Mouse (Mus musculus) cortical plate, adult 2 months (tissue): Measurements from ENCODE around the gene Frmd4a. TPM values are rescaled to one million over a fixed set of nuclear protein-coding genes. Genes with fewer than 3 reads are reported as not detected.

Experiments
- H3K27ac ChIP-seq: fragments of 200-500 bp; 2 replicates; pipeline ENCODE4 v1.5.1; 2012; ENCODE audit warnings: low read length, control low read depth, inconsistent platforms; ENCODE audit not compliant: insufficient read depth
- H3K4me1 ChIP-seq: fragments of 200-500 bp; 2 replicates; pipeline ENCODE4 v1.6.1; 2011; ENCODE audit warnings: low read length; ENCODE audit not compliant: control insufficient read depth, insufficient read depth
- H3K4me3 ChIP-seq: fragments of 200-500 bp; 2 replicates; pipeline ENCODE4 v1.5.1; 2011; ENCODE audit warnings: mild to moderate bottlenecking, low read length, control low read depth; ENCODE audit not compliant: insufficient read depth
- CTCF ChIP-seq: fragments of 200-500 bp; IDR thresholded peaks from 2 replicates; pipeline ENCODE4 v1.5.1; 2011; ENCODE audit warnings: mild to moderate bottlenecking, control low read depth, low read length; ENCODE audit not compliant: insufficient read depth; ENCODE audit errors: extremely low read depth
- POLR2A ChIP-seq: fragments of 200-500 bp; IDR thresholded peaks from 2 replicates; pipeline ENCODE4 v1.6.1; 2011; ENCODE audit warnings: mild to moderate bottlenecking, low read length, control low read depth; ENCODE audit not compliant: insufficient read depth; ENCODE audit errors: extremely low read depth
- polyA plus RNA-seq: library from polyadenylated mRNA; depleted of rRNA; stranded (reverse); fragments of >200 nt; gene quantifications from 2 replicates; pipeline ENCODE4 v1.2.3, GENCODE M21; 2012

Gene Frmd4a
- polyA plus RNA-seq, 1 experiment: 33.9 TPM

DNA sequence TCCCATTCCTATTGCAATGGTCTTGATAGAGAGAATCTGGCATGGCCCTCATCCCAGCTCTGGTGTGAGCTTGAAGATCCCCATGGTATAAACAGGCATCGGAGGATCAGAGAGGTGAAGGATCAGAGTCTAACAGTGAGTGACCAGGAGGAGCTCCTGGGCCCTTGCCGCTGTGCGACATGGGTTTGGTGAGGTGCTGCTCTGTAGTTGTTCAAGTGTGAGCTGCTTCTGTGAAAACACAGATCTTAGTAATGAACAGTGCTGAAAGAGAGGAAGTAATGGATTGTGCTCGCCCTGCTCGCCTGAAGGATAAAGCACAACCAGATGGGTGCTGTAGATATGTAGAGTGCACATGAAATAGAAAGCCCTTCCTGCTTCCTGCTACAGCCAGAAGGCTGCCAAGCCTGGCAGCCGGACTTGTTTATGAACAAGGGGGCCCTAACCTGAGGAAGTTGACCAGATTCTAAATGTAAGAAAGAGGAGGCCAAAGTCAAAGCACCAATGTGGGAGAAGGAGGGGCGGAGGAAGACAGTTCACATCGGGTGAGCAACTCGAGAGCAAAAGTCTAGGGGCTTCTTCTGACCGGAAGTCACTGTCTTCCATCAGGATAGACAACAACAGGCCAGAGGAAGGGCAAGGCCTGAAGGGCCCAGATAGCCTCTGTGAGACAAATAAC is 552.8 kb downstream of the Frmd4a start:
- H3K4me1 ChIP-seq: peaks cover 2% of the 10 kb centered on the region; the same call in 1 of the 2 replicates
- H3K4me3 ChIP-seq: no peak overlapping the region
- TF ChIP-seq POLR2A (no peak), CTCF (no peak)
- H3K27ac ChIP-seq: 0 out of 2 replicates have a peak overlapping the region, but pooled peaks have one; percentile 29

DNA sequence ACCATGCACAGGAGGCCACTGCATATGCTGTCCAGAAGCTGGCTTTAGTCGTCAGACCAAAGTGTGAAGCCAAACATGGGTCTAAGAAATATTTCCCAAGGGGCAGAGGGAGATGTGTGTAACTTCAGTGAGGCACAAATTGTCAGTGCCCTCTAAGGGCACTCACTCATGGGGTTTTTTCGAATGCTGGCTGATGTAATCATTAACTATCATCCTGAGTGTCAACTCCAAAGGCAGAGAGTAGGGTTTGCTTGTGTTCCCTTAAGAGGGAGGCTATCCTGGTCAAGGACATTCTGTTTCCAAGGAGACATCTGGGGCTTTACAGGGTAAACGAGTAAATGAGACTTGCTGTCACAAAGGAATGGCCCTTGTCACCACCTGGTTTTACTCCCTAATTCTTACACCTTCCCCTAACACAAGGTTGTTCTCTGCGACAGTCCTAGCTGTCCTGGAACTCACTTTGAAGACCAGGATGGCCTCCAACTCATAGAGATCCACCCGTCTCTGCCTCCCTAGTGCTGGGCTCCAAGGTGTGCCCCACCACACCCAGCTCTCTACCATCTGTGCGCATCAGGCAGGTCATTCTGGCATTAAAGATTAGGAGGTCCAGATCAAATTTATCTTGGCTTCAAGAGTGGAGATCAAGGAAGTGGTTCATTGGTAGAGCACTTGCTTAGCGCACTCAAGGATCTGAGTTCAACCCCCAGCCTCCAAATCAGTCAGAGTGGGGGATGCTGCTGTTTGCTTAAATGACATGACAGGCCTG is 555.2 kb downstream of the Frmd4a start:
- Histone ChIP-seq H3K27ac (no peak overlapping the region), H3K4me3 (no peak overlapping the region), H3K4me1 (peaks cover 2% of the 10 kb centered on the region; the same call in 1 of the 2 replicates)
- TF ChIP-seq POLR2A (no peak), CTCF (no peak)

DNA sequence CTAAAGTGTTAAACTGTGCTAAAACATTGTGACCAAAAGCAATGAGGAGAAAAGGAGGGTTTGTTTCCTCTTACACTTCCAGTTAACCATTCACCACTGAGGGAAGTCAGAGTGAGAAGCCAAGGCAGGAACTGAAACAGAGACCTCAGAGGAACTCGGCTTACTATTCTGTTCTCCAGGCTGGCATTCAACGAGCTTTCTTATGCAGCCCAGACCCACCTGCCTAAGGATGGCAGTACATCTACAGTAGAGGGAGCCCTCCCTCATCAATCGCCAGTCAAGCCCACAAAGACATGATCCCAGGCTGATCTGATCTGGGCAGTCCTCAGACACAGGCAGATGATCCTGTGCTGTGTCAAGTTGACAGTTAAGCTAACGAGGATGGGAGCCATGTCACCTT is 555.9 kb downstream of the Frmd4a start:
- Histone ChIP-seq H3K4me1 (peaks cover 2% of the 10 kb centered on the region; the same call in 1 of the 2 replicates), H3K27ac (no peak overlapping the region), H3K4me3 (no peak overlapping the region)
- TF ChIP-seq POLR2A (no peak), CTCF (no peak)

DNA sequence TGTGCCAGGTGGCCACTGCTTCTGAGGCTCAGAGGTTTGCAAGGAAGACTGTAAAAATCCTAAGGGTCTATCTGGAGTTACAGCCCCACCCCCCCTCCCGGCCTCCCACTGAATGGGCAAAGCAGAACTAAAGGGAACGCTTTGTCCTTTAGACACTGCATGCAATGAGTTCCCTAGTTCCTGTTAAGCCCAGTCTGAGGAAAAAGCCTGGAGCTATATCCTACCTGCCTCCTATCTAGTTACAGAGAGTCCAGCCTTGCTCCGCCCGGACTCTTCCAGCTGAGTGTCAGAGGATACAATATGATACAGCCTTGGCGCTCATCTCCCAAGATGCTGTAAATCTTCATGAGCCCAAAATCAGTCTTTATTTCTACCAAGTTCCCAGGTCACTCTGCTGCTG is 556.7 kb downstream of the Frmd4a start:
- H3K27ac ChIP-seq: no peak overlapping the region
- H3K4me3 ChIP-seq: no peak overlapping the region
- TF ChIP-seq POLR2A (no peak), CTCF (no peak)
- H3K4me1 ChIP-seq: no peaks in the 10 kb centered on the region; the same call in 1 of the 2 replicates

DNA sequence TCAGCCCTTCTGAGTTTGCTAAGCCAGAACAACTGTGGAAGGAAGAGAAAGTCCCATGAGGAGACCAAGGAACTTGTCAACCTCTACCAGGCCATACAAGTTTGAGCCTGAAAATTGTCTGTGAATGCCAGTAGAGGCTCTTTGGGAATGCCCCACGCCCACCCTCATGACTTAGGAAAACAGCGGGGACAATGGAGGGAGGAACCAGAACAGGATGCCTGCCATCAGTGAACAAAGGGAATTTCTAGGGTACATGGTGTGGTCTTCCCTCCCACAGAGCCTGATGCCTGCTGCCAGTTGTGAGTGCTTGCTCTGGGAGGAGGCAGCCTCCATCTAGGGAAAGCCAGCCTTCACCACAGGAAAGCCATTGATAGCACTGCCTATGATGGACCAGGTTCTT is 557.6 kb downstream of the Frmd4a start:
- H3K27ac ChIP-seq: no peak overlapping the region
- no peak for TF ChIP-seq POLR2A
- TF ChIP-seq CTCF: no peak
- no peaks in the 10 kb centered on the region; the same call in 1 of the 2 replicates for H3K4me1 ChIP-seq
- no peak overlapping the region for H3K4me3 ChIP-seq

DNA sequence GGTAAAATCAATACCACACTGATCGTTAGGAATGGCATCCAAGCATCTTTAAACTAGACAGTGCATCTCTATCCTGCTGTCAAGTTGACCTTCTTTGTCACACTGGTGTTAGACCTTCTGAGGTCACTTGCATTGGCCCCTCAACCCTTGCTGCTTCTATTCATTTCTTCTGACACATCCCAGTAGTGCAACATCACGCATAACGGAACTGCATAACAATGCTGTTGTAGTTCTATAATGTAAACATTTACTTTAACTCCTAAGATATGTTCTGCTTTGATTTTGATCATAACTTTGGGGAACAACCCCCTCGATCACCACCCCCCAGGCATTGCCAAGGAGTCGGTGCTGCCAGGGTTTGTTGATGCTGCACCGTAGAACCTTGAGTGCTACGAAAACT is 558.5 kb downstream of the Frmd4a start:
- Histone ChIP-seq H3K4me1 (peaks cover 1% of the 10 kb centered on the region; the same call in 1 of the 2 replicates), H3K27ac (no peak overlapping the region), H3K4me3 (no peak overlapping the region)
- TF ChIP-seq POLR2A (no peak), CTCF (no peak)

DNA sequence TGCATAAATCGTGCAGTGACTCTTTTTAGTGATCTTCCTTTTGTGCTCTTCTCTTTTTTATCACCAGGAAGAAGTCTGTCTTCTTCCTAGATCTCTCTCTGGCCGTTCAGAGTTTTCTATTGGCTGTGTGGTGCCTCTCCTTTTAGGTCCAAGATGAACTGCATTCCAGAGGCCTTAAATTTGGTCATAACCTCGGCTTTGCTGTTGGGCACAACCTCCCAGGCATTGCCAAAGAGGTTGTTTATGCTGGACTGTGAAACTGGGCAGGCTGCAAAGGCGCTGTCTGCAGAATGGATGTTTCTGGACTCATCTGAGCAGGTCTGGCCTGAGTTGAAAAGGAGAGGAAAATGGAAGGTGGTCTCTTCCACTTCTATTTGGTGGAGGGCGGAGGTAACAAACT is 560.8 kb downstream of the Frmd4a start:
- peaks cover 1% of the 10 kb centered on the region; the same call in 1 of the 2 replicates for H3K4me1 ChIP-seq
- no peak overlapping the region for H3K27ac ChIP-seq
- H3K4me3 ChIP-seq: no peak overlapping the region
- TF ChIP-seq CTCF: no peak
- TF ChIP-seq POLR2A: no peak

DNA sequence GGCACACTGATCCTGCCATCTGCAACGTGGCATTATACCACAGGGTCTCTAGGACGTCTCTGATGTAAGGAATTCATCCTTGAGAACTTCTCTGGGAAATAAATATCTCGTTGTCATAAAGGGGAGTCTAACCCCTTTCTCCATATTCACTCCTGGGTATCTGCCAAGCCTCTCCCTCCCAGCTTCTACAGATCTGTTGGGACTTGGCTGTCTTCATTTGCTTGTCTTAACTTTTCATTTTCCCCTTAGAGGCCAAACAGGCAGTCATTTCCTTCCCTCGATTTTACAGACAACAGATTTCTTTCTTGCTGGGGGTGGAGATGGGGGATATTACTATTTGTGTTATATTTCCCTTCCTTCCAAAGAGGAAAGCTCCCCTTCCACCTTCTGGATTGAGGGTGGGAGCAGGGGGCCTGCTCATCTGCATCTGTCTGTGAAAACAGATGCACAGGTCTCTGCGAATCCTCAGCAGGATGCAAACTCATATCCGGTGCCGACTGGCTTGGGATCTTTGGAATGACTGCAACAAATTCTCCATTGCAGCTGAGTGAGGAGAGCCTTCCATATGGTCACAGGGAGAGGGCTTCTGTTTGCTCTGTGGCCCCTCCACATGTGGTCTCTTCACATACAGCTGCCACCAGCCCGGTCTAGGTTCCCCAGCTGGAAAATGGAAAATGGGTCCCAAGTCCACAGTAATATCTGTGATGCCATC is 562.0 kb downstream of the Frmd4a start:
- H3K27ac ChIP-seq: no peak overlapping the region
- peaks cover 1% of the 10 kb centered on the region; the same call in 1 of the 2 replicates for H3K4me1 ChIP-seq
- H3K4me3 ChIP-seq: no peak overlapping the region
- TF ChIP-seq CTCF (no peak), POLR2A (no peak)

DNA sequence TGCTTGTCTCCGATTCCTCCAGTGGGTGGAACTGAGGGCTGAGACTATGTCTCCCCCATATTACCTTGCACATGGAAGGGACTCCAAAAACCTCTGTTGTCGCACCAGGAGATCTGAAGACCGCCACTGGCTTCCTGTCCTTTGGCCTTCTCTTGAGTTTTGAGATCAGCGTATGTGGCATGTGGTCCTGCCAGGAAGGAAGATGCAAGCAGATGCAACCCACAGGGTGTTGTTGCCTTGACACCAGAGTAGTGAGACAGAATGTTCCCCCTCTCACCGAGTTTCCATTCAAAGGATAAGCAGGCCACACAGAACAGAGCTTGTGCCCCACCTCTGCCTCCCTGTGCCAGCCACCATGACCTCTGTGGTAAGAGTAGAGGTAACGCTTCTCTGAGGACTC is 563.1 kb downstream of the Frmd4a start:
- Histone ChIP-seq H3K4me1 (peaks cover 1% of the 10 kb centered on the region; the same call in 1 of the 2 replicates), H3K4me3 (no peak overlapping the region), H3K27ac (no peak overlapping the region)
- no peak for TF ChIP-seq POLR2A
- no peak for TF ChIP-seq CTCF

DNA sequence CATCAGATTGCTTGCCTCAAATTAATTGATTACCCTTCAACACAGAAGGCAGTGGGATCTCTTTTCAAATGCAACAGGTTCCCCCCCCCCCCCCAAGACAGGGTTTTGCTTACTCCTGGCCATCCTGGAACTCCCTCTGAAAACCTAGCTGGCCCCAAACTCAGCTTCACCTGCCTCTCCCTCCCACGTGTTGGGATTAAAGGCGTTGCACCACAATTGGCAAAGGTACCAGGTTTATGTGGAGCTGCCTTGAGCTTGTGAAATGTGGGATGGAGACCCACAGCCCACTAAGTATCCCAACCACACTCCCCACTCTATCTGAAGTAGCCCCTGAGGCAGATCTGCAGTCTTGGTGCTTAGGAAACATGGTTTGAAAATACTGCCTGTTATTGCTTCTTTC is 565.4 kb downstream of the Frmd4a start:
- no peak for TF ChIP-seq POLR2A
- TF ChIP-seq CTCF: no peak
- Histone ChIP-seq H3K27ac (no peak overlapping the region), H3K4me1 (peaks cover 1% of the 10 kb centered on the region; the same call in 1 of the 2 replicates), H3K4me3 (no peak overlapping the region)
